Mouse (Mus musculus): ENCODE data around the gene Arhgef2. TPM values are rescaled to one million over a fixed set of nuclear protein-coding genes. Genes with fewer than 3 reads are reported as not detected.
A peak's percentile ranks its signal among the peaks of the same experiment; 100 is the strongest.
"Not testable (repeated sequence)": the region's sequence is repeated elsewhere in the genome, so short reads cannot be mapped to it uniquely, and the experiment has no call there.

Gene Arhgef2
- total RNA-seq, 4 experiments from 2014 or later = 210 to 272 (median 257) TPM

DNA sequence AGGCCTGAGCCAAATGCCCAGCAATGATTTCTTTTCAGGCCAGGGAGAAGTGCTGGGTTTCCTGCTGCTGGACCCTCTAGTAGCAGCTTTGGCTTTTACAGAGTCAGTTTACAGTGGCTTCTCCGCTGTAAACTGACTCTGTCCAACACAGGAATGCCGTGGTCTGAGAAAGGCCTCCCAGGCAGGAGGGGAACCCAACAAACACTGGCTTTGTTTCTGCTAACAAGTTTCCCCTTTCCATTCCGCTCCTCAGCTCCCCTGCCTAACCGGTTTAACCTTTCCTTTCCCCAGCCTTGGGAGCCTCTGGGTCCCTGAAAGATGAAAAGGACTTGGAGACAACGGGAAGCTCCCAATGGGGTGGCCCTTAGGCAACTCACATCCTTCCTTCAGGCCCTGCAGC, 15.5 kb upstream of the Arhgef2 start:
- no peak for DNase-seq (ENCODE audit: low spot score in 2 of 2)

DNA sequence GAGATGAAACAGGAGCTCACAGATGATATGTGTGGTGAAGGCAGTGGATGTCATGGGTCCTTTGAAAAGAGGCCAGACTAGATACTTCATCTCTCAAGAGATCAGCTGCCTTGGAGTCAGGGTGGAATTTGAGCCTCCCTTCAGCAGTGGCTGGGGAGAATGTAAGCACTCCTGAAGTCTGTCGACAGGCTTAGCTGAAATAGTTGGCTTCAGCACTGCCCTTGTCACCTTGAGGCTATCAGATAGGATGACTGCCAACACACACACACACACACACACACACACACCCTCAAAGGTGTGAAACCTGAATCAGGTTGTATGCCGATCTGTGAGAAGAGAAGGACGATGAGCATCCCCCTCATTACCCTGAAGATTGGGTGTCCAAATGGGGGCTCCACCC, 14.7 kb upstream of the Arhgef2 start:
- DNase-seq (ENCODE audit: low spot score in 2 of 2) = no peak

DNA sequence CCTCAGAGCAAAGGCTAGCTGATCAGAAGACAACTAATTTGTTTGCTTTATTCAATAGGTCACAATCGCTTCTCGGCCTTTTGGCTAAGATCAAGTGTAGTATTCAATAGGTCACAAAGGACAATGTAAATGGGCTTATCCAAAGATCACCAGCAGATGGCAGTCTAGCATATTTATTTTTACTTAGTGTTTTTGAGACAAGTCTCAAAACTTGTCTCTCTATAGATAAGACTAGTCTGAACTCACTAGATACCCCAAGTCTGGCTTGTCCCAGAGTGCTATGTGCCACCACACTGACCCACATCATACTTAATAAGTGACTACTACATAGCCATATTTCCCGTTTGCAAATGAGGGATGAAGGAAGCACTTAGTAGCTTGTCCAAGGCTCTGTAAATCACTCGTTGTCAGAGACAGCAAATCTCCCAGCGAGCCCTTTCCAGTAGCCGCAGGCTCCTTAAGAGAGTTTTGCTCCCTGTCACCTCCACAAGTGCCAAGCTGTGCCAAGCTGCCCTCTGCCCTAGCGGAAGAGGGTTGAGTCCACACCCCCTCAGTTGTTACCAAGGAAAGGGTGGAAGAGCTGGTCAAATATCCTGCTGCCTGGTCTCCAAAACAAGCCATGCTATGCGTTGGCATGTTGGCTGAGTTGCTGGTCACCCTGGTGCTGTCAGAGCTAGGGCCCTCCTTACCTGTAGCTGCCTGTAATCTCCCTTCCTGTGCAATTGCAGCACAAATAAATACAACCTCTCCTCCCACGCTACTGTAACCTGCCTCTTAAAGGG, 13.6 kb upstream of the Arhgef2 start:
- no peak for DNase-seq (ENCODE audit: low spot score in 2 of 2)

DNA sequence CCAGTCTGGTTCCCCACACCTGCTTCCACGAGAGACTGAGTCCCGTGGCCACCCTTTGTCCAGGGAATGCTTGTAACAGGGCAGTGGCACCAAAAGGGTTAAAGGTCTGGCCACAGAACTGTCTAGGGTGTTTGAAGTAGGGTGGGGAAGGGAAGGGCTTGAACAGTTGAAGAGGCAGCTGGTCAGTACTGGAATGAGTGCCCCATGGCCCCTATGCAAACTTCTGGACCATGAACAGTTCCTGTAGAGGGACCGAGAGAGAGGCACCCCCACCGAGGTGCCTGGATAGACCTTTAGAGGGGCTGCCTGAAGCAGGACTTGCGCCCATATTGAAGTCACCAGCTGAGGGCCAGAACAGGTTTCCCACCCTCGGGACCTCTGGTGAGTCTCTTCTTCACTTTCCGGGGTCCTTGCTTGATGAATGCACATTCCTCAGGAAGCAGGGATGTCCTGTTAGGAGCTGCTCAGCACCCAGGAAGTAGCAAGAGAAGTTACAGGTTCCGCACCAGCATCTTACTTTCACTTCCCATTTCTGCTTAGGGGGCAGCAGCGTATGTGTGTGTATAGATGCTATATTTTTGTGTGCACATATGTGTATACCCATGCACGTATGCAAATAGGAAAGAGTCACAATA, 12.7 kb upstream of the Arhgef2 start:
- DNase-seq (ENCODE audit: low spot score in 2 of 2) = no peak

DNA sequence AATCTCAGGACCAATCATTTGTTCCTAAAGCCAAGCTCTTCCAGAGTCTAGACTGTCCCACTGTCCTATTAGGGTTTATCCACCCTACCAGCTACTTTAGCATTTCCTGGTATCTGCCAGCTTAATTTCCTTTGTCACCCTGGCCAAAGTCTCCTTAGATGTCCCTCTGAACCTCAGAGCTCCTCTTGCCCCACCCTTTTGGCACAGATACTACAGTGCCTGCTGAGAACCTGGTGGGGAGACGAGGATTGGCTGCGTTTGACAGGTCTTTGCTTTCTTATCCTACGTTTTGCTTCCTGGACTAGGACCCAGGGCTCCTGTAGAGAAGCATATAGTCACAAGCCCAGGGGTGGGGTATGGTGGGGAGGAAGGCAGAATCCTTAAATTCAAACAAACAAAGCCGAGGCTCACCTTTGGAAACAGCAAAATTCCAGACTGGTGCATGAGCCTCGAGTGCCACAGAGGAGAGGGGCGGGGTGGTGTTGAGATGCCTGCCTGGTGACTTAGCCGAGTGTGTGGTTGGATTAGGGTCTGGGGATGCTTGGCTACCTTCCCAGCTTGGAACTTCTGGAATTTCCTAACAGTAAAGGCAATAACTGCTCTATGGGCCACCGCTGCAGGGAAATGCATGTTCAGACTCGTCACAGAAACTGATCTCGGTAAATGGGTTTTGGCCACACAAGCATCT, 11.7 kb upstream of the Arhgef2 start:
- no peak for DNase-seq (ENCODE audit: low spot score in 2 of 2)

DNA sequence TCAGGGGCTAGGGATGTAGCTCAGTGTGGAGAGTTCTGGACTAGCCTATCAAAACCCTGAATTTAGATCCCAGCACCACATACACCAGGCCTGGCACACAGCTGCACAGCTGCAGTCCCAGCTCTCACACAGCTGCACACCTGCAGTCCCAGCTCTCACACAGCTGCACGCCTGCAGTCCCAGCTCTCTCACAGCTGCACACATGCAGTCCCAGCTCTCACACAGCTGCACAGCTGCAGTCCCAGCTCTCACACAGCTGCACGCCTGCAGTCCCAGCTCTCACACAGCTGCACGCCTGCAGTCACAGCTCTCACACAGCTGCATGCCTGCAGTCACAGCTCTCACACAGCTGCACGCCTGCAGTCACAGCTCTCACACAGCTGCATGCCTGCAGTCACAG, 9.2 kb upstream of the Arhgef2 start:
- not testable (repeated sequence) for DNase-seq (ENCODE audit: low spot score in 2 of 2)

DNA sequence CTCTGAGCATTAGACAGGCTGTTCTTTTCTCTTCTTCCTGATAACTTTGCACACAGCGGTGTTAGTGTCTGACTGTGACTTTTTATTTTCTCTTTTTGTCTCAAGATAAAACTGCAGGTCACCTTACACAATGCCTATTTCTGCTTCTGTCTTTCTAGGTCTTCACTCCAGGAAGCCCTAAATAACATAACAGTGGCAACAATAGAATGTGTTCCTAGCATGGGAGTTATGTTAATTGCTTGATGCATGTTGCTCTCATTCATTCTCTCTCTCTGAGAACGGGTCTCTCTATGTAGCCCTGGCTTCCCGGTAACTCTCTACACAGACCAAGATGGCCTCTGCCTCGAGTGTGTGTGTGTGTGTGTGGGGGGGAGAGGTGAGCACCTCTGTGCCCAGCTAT, 3.3 kb upstream of the Arhgef2 start:
- DNase-seq (ENCODE audit: low spot score in 2 of 2) = no peak

DNA sequence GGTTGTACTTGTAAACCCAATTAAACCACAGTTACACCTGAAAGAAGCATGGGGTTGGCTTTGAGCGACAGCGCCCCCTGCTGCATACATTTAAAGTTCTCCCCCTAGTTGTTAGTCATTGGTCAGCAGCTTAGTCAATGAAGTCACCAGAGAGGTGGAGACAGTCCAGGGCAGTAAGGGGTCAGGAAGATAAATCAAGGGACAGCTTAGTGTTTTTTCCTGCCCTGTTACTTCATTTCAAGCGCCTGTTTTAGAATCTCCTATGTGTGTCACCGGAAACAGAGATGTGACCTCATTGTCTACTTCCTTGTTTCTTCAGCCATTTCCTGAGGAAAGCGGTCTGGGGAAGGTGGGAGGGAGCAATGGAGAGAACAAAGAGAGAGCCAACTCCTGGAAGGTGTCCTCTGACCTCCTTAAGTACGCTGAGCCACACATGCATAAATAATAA, 2.0 kb upstream of the Arhgef2 start:
- no peak for DNase-seq (ENCODE audit: low spot score in 2 of 2)

DNA sequence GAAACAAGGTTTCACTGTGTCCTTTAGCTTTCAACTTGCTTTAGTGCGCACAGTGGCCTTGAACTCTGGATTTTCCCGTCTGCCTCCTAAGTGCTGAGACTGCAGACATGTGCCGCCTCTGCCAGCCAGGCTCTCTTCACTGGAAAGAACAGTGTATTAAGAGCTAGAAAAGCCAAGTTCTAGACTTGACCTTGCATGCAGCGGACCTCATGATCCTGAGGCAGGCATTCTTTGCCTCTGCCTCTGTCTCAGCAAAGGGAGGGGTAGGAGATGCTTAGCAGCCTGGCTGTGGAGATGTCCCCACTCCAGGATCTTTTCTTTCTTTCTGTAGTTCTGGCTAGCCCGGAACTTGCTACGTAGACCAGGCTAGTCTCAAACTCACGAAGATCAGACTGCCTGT, 903 bp upstream of the Arhgef2 start:
- DNase-seq (ENCODE audit: low spot score in 2 of 2) = no peak

DNA sequence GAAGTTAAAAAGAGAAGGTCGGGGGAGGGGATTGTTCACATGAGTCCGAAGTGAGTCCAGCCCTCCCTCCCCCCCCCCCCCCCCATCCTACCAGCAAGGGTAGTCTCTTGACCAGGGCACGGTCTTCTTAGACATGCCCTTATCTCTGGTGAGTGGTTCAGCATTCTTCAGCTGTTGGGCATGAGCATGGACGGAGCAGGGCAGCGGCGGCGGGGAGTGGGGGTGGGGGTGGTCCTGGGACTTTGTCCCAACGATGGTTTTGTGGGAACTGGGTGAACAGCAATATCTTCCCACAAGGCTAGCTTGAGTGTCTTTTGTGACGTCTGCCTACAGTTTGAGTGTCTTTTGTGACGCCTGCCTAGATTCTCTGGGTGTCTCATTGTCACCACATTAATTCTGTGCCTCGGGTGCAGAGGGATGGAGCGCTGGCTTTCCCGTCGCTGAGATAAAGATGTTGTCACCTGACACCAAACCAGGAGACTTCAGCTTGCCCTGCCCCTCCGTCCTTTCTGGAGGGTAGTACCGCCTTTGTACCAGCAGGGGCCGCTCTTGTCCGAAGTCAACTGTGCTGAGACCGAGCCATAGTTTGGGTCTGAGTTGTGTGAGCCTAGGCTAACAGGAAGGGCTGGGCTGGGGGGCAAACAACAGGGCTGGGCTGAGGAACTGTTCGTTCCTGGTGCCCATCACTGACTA, 1.4 kb downstream of the Arhgef2 start:
- DNase-seq (ENCODE audit: low spot score in 2 of 2) = peak; percentile 76 to 89

DNA sequence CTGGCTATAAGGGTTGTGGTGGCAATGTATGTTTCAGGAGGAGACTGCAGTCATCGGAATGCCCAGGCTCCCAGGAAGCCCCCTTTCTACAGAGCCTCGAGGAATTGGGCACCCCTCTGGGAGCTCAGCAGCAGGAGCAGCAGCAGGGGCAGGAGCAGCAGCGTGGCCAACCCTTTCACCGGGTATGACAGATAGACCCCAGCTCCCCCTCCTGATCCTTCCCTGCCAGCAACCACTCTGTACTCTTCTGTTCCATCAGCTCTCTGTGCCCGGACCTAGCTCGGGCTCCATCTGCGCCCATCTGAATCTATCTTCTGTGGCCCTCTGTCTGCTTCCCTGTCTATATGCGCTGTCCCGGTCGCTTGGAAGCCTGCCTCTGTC, 2.0 kb downstream of the Arhgef2 start:
- DNase-seq (ENCODE audit: low spot score in 2 of 2) = no peak

DNA sequence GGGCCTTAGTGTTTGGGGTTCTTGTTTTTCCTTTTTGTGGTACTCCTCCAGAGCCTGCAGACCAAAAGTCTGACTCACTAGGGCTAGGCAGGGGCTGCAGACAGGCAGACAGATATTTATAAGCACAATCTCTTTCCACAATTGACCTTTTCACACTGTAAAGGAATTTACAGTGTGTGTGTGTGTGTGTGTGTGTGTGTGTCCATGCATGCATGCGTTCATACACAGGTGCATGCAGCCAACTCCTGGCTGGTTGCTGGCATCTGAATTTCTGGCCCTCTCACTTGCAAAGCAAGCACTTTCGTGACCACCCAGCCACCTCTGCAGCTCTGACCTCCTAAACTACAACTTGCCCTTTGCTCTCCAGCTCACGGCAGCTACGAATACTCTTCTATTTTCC, 3.3 kb downstream of the Arhgef2 start:
- no peak for DNase-seq (ENCODE audit: low spot score in 2 of 2)

DNA sequence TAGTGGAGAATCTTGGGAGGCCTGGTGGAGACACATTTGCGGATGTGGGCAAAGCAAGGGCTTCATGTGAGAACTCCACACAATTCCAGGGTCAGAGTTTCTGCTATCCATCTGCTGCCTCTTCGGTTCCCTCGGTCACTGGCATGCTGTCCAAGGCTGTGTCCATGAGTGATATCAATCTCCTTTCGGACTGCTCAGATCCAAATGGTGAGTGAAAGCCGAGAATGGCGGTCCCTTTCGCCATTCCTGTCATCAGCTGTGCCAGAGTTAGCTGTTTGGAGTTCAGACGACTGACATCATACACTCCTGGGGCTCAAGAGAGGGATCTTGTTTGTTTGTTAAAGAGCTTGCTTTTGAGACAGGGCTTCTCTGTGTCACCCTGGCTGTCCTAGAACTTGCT, 8.7 kb downstream of the Arhgef2 start:
- DNase-seq (ENCODE audit: low spot score in 2 of 2) = no peak

DNA sequence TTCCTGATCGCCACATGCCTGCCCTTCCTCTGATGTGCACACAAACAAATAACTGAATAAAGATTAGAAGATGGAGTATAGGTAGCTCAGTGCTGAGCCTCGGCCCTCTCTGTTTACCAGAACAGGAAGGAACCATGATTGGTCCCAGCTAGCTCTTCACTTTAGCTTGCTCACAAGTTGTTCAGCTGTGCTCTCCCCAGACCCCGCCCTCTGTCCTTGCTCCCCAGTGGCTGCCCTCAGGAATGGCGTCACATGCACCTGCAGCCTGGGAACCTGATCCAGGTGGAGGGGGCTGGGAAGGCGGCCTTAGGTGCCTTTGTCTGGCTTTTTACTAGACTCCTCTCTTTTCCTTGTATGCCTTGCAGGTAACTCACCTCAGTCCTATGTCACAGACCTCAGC, 9.4 kb downstream of the Arhgef2 start:
- DNase-seq (ENCODE audit: low spot score in 2 of 2) = no peak

DNA sequence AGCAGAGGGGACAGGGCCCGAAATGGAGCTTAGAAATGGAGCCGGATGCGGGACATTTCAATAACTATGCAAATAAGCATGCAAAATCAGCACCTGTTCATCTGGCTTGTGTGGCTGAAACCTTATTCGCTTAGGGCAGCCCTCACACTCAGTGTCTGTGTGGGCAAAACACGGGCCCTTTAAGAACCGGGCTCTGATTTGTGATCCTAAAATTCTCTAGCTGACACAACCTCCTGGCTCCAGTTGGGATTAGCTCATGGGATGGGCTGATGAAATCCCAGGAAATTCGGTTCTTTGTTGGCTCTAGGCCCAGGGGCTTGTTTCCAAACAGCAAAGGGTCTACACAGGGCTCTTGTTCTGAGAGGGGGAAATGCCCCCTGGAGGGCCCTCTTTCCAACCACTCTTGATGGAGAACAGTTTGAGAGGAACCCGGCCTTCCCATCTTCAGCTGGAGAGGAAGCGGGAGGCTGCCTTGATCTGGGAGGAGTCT, 10.2 kb downstream of the Arhgef2 start:
- no peak for DNase-seq (ENCODE audit: low spot score in 2 of 2)

DNA sequence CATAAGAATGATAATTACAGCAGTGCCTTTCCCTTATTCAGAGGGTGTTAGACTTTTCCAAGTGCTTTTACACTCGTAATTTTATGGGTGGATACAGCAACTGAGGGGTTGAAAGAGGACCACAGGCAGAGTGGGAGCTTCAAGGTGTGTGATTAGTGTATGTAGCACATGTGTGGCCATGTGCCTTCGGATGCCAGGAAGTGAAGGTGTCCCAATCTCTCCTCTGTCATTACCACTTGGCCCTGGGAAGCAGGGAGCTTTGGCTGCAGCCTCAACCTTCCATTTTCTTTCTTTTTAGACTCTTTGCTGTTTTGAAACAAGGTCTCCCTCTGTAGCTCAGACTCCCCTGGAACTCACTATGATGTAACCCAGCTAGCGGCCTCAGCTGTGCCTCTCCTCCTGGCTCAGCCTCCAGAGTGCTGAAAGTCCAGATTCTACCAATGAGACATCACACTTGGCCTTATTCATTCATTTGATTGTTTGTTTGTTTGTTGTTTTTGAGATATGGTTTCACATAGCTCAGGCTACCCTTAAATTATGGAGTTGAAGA, 11.3 kb downstream of the Arhgef2 start:
- DNase-seq (ENCODE audit: low spot score in 2 of 2) = no peak

DNA sequence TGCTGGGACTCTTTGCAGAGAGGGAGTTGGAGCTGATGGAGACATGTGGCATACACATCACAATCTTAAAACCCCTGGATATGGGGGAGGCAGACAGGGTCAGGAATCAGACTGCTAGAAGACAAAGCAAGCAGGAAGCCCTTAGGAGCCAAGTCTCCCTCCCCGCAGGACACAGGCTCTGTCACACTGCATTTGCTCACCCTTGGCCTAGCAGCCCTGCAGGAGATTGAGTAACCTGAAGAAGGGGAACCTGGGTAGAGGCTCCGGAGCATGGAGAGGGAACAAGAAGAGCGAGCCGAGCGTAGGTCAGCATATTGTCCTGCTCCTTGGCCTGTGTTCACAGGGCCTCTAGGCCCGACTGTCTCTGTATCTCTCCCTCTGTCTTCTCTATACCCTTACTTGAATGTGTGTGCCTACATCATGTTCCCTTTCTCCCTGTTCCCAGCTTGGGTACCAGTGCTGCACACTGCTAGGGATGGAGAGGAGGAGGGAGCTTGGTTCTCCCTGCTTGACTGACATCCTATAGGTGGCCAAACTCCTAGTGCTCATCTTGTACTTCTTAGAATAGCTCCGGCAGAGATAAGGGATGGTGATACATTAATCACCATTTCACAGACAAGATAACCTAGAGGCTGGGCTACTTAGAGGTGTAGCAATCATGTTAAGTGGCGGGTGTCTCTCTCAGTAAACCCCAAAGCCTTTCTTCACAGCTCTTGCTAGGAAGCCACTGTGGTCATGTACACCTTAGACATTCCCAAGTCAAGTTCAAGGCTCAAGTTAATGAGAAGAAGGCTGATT, 12.5 kb downstream of the Arhgef2 start:
- no peak for DNase-seq (ENCODE audit: low spot score in 2 of 2)

DNA sequence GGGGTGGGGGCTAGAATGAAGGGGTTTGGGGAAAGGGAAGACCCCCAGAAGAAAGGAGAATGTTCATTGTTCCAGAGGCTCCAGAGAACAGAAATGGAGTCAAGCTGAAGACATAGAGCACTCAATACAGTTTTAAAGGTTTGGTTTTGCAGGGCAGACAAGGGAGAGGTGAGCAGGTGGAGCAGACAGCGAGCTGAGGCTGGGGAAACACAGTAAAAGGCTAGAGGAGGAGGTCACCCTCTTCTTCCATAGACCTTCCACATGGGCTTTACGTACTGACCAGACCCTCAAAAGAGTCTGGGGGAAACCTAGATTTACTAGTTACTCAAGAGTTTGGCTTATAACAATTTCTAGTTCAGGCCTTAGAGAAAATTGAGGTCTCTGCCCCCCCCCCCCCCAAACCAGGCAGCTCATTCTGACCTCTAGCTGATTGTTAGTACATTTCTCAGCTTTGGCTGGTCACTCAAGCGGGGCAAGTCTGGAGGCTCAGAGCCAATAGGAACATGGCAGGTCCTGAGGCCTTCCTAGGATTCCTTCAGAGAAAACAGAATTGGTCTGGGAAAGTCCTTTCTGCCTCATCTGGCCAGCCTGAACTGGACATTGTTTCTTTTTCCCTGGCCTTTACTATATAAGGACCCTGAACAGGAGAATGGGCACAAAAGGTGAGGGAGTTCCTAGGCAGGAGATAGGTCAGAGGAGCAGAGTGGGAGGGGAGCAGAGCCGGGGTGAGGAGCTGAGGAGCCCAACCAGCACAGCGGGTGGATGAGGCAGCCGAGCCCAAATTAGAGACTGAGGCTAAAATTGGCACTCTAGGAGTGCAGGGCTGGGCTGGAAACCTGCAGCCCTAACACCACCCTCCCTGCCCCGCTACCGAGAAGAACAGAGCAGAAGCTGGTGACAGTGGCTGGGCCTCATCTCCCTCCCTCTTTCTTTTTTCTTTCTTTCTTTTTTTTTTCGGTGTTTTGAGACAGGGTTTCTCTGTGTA, 13.6 kb downstream of the Arhgef2 start:
- no peak for DNase-seq (ENCODE audit: low spot score in 2 of 2)

All from layer of hippocampus, adult 8-10 months (tissue).